Mouse (Mus musculus): ENCODE data around the gene Aamp.
A peak's percentile ranks its signal among the peaks of the same experiment; 100 is the strongest.

Aamp gene

GRCm38 (mm10) chr1:74238136-74238535 lies 46.4 kb downstream of the Aamp start:
- peak; percentile 87 for DNase-seq (ENCODE audit: low read depth, low spot score)

- no peak for DNase-seq (ENCODE audit: low read depth, low spot score)
Measured at GRCm38 (mm10) chr1:74237671-74238070, 46.9 kb downstream of the Aamp start.

GRCm38 (mm10) chr1:74236590-74237317 lies 47.8 kb downstream of the Aamp start:
- DNase-seq (ENCODE audit: low read depth, low spot score) = peak; percentile 78

GRCm38 (mm10) chr1:74235938-74236589 lies 48.5 kb downstream of the Aamp start, which contains the start of gene Arpc2:
TSS of gene Arpc2 (plus strand) at chr1:74236084.
- peak; percentile 98 for DNase-seq (ENCODE audit: low read depth, low spot score)

GRCm38 (mm10) chr1:74230992-74231391 lies 53.5 kb downstream of the Aamp start:
- no peak for DNase-seq (ENCODE audit: low read depth, low spot score)

GRCm38 (mm10) chr1:74229942-74230341 lies 54.6 kb downstream of the Aamp start:
- no peak for DNase-seq (ENCODE audit: low read depth, low spot score)
